In the genomic region with DNA sequence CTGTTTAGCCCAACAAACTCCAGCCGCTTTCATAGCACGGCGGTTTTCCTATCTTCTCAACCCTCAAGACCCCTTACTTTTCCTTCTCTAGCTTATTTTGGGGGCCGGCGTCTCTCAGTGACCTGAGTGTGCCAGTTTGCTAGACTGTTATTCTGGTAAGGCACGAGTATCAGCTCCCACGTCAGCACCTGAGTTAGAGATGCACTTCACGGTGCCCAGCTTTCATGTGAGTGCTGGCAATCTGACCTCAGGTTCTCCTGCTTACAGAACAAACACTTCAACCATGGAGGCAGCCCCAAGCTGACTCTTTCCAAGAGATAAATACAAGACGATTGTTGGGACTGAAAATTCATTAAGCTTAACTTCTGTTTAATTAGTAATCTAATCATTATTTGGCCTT, we compare ENCODE assay signal across 15 mouse cellular contexts.
"Had no signal": no experiment of that assay in that cellular context is flagged by ENCODE, and none has a peak within 500 bp of the region (broad histone marks: within the 10 kb centered on the region; RNA-seq: fewer than 3 reads in every experiment).

No protein-coding gene starts in this region.

- H3K27ac ChIP-seq: kidney, postnatal 0 days; limb, embryonic 13.5 days; liver, embryonic 15.5 days; midbrain, embryonic 15.5 days; neural tube, embryonic 13.5 days; stomach, embryonic 15.5 days had no signal

- H3K4me1 ChIP-seq: limb, embryonic 13.5 days; liver, embryonic 15.5 days; megakaryocyte, embryonic 14.5 days; midbrain, embryonic 15.5 days; neural tube, embryonic 13.5 days; stomach, embryonic 15.5 days had no signal

- H3K36me3 ChIP-seq: limb, embryonic 13.5 days; liver, embryonic 15.5 days; midbrain, embryonic 15.5 days; neural tube, embryonic 13.5 days; stomach, embryonic 15.5 days had no signal

- H3K9me3 ChIP-seq: limb, embryonic 13.5 days; liver, embryonic 15.5 days; midbrain, embryonic 15.5 days; neural tube, embryonic 13.5 days; stomach, embryonic 15.5 days had no signal

- H3K4me2 ChIP-seq: limb, embryonic 13.5 days; liver, embryonic 15.5 days; midbrain, embryonic 11.5 days; midbrain, embryonic 15.5 days; neural tube, embryonic 13.5 days; stomach, embryonic 15.5 days had no signal

- H3K4me3 ChIP-seq: limb, embryonic 13.5 days; liver, embryonic 15.5 days; megakaryocyte, embryonic 14.5 days; midbrain, embryonic 15.5 days; neural tube, embryonic 13.5 days; stomach, embryonic 15.5 days had no signal

- ATAC-seq: midbrain, embryonic 15.5 days had no signal

- DNase-seq: kidney, adult 11 months; kidney, adult 9 months; kidney, postnatal 36 days; layer of hippocampus, adult 9-11 months; left cerebral cortex, postnatal 4 days; right cerebral cortex, postnatal 14 days; thymus, postnatal 4 days had no signal

- H3K27me3 ChIP-seq: limb, embryonic 13.5 days; liver, embryonic 15.5 days; megakaryocyte, embryonic 14.5 days; midbrain, embryonic 15.5 days; neural tube, embryonic 13.5 days; stomach, embryonic 15.5 days had no signal

- H3K9ac ChIP-seq: limb, embryonic 13.5 days; liver, embryonic 15.5 days; midbrain, embryonic 15.5 days; neural tube, embryonic 13.5 days; stomach, embryonic 15.5 days had no signal
